Mouse (Mus musculus): Measurements from ENCODE around the gene Ctnnbl1. TPM values are rescaled to one million over a fixed set of nuclear protein-coding genes. Genes with fewer than 3 reads are reported as not detected.

Gene Ctnnbl1
- polyA plus RNA-seq, 1 experiment from 2014 or later = 46.3 TPM

GRCm38 (mm10) chr2:157801505-157802357, 64.5 kb downstream of the Ctnnbl1 start:
- DNase-seq (ENCODE audit: low spot score) (peak; percentile 36), ATAC-seq (replicated peaks; ENCODE audit: low FRiP score, low read depth) (no peak)
- H3K9ac ChIP-seq (ENCODE audit: low read depth, low read length) = no peak overlapping the region
- H3K9me3 ChIP-seq (replicated peaks; ENCODE audit: low read length) = no peaks in the 10 kb centered on the region
- H3K4me2 ChIP-seq (ENCODE audit: low read length) = no peak overlapping the region
- TF ChIP-seq CTCF (IDR thresholded peaks at IDR 0.05; ENCODE audit: low read depth) = no peak
- H3K36me3 ChIP-seq (ENCODE audit: insufficient read depth, low read length) = peaks cover 4% of the 10 kb centered on the region; the same call in 1 of the 2 replicates
- peaks cover 5% of the 10 kb centered on the region for H3K4me1 ChIP-seq (replicated peaks; ENCODE audit: insufficient read depth, low read length)
- H3K4me3 ChIP-seq (replicated peaks; ENCODE audit: low read depth, low read length) = no peak overlapping the region
- WGBS = 26% methylated on average over 8 of the region's 8 CpGs
- H3K27ac ChIP-seq = 0 out of 2 replicates have a peak overlapping the region, but pooled peaks have one; percentile 37
- H3K27me3 ChIP-seq (ENCODE audit: insufficient read depth, low read length) = no peaks in the 10 kb centered on the region

- DNase-seq (ENCODE audit: low spot score) (no peak), ATAC-seq (replicated peaks; ENCODE audit: low FRiP score, low read depth) (no peak)
- H3K9me3 ChIP-seq (replicated peaks; ENCODE audit: low read length) = no peaks in the 10 kb centered on the region
- no peak for TF ChIP-seq CTCF (IDR thresholded peaks at IDR 0.05; ENCODE audit: low read depth)
- peaks cover 4% of the 10 kb centered on the region; the same call in 1 of the 2 replicates for H3K36me3 ChIP-seq (ENCODE audit: insufficient read depth, low read length)
- no peak overlapping the region for H3K9ac ChIP-seq (ENCODE audit: low read depth, low read length)
- H3K27me3 ChIP-seq (ENCODE audit: insufficient read depth, low read length) = no peaks in the 10 kb centered on the region
- no peak overlapping the region for H3K4me2 ChIP-seq (ENCODE audit: low read length)
- no peak overlapping the region for H3K4me3 ChIP-seq (replicated peaks; ENCODE audit: low read depth, low read length)
- H3K4me1 ChIP-seq (replicated peaks; ENCODE audit: insufficient read depth, low read length) = peaks cover 5% of the 10 kb centered on the region
- WGBS = 57% methylated on average over 5 of the region's 5 CpGs
- H3K27ac ChIP-seq = no peak overlapping the region
These were observed 65.5 kb downstream of the Ctnnbl1 start for GRCm38 (mm10) chr2:157802666-157803065.

- no peak for DNase-seq (ENCODE audit: low spot score)
- no peaks in the 10 kb centered on the region for H3K9me3 ChIP-seq (replicated peaks; ENCODE audit: low read length)
- TF ChIP-seq CTCF (IDR thresholded peaks at IDR 0.05; ENCODE audit: low read depth) = no peak
- H3K4me1 ChIP-seq (replicated peaks; ENCODE audit: insufficient read depth, low read length) = peaks cover 5% of the 10 kb centered on the region
- H3K36me3 ChIP-seq (ENCODE audit: insufficient read depth, low read length) = peaks cover 4% of the 10 kb centered on the region; the same call in 1 of the 2 replicates
- H3K27me3 ChIP-seq (ENCODE audit: insufficient read depth, low read length) = no peaks in the 10 kb centered on the region
- WGBS = 66% methylated on average over 3 of the region's 3 CpGs
- H3K4me2 ChIP-seq (ENCODE audit: low read length) = no peak overlapping the region
- ATAC-seq (replicated peaks; ENCODE audit: low FRiP score, low read depth) = no peak
- H3K4me3 ChIP-seq (replicated peaks; ENCODE audit: low read depth, low read length) = no peak overlapping the region
- H3K9ac ChIP-seq (ENCODE audit: low read depth, low read length) = no peak overlapping the region
- H3K27ac ChIP-seq = no peak overlapping the region
These were observed 67.2 kb downstream of the Ctnnbl1 start for GRCm38 (mm10) chr2:157804388-157804787.

- Histone ChIP-seq H3K27ac (no peak overlapping the region), H3K4me1 (replicated peaks; ENCODE audit: insufficient read depth, low read length) (peaks cover 5% of the 10 kb centered on the region), H3K9me3 (replicated peaks; ENCODE audit: low read length) (no peaks in the 10 kb centered on the region), H3K27me3 (ENCODE audit: insufficient read depth, low read length) (no peaks in the 10 kb centered on the region), H3K9ac (ENCODE audit: low read depth, low read length) (no peak overlapping the region), H3K4me3 (replicated peaks; ENCODE audit: low read depth, low read length) (no peak overlapping the region), H3K36me3 (ENCODE audit: insufficient read depth, low read length) (peaks cover 7% of the 10 kb centered on the region; the same call in 1 of the 2 replicates), H3K4me2 (ENCODE audit: low read length) (no peak overlapping the region)
- DNase-seq (ENCODE audit: low spot score) (no peak), ATAC-seq (replicated peaks; ENCODE audit: low FRiP score, low read depth) (no peak)
- 61% methylated on average over 3 of the region's 3 CpGs for WGBS
- no peak for TF ChIP-seq CTCF (IDR thresholded peaks at IDR 0.05; ENCODE audit: low read depth)
These were observed 67.9 kb downstream of the Ctnnbl1 start for GRCm38 (mm10) chr2:157805091-157805490.

GRCm38 (mm10) chr2:157807076-157807475, 69.9 kb downstream of the Ctnnbl1 start:
- no peak overlapping the region for H3K4me3 ChIP-seq (replicated peaks; ENCODE audit: low read depth, low read length)
- TF ChIP-seq CTCF (IDR thresholded peaks at IDR 0.05; ENCODE audit: low read depth) = no peak
- no peak overlapping the region for H3K4me2 ChIP-seq (ENCODE audit: low read length)
- H3K27me3 ChIP-seq (ENCODE audit: insufficient read depth, low read length) = no peaks in the 10 kb centered on the region
- no peak overlapping the region for H3K27ac ChIP-seq
- peaks cover 7% of the 10 kb centered on the region; the same call in 1 of the 2 replicates for H3K36me3 ChIP-seq (ENCODE audit: insufficient read depth, low read length)
- no peak for ATAC-seq (replicated peaks; ENCODE audit: low FRiP score, low read depth)
- H3K9me3 ChIP-seq (replicated peaks; ENCODE audit: low read length) = no peaks in the 10 kb centered on the region
- 83% methylated on average over 4 of the region's 4 CpGs for WGBS
- H3K4me1 ChIP-seq (replicated peaks; ENCODE audit: insufficient read depth, low read length) = no peaks in the 10 kb centered on the region
- no peak for DNase-seq (ENCODE audit: low spot score)
- no peak overlapping the region for H3K9ac ChIP-seq (ENCODE audit: low read depth, low read length)

- H3K36me3 ChIP-seq (ENCODE audit: insufficient read depth, low read length) = peaks cover 14% of the 10 kb centered on the region; the same call in 1 of the 2 replicates
- H3K27ac ChIP-seq = no peak overlapping the region
- 52% methylated on average over 7 of the region's 7 CpGs for WGBS
- no peaks in the 10 kb centered on the region for H3K9me3 ChIP-seq (replicated peaks; ENCODE audit: low read length)
- H3K4me3 ChIP-seq (replicated peaks; ENCODE audit: low read depth, low read length) = no peak overlapping the region
- TF ChIP-seq CTCF (IDR thresholded peaks at IDR 0.05; ENCODE audit: low read depth) = no peak
- peak; percentile 33; the same call in 1 of the 2 replicates for ATAC-seq (replicated peaks; ENCODE audit: low FRiP score, low read depth)
- DNase-seq (ENCODE audit: low spot score) = peak; percentile 67
- no peaks in the 10 kb centered on the region for H3K27me3 ChIP-seq (ENCODE audit: insufficient read depth, low read length)
- H3K4me2 ChIP-seq (ENCODE audit: low read length) = no peak overlapping the region
- 0 out of 2 replicates have a peak overlapping the region, but pooled peaks have one; percentile 23 for H3K9ac ChIP-seq (ENCODE audit: low read depth, low read length)
- no peaks in the 10 kb centered on the region for H3K4me1 ChIP-seq (replicated peaks; ENCODE audit: insufficient read depth, low read length)
These were observed 70.6 kb downstream of the Ctnnbl1 start for GRCm38 (mm10) chr2:157807621-157808367.

All from kidney, postnatal 0 days (tissue).